Mouse (Mus musculus) right cerebral cortex, postnatal 36 days (tissue): ENCODE measurements around the gene Hspbp1.

ENCODE experiments used
- DNase-seq, 2 experiments: peaks; one replicate each; pipeline ENCODE4 v3.0.0; 2022; ENCODE audit warnings: low spot score in 2 of 2, mixed read lengths in 1 of 2

Hspbp1 gene

DNA sequence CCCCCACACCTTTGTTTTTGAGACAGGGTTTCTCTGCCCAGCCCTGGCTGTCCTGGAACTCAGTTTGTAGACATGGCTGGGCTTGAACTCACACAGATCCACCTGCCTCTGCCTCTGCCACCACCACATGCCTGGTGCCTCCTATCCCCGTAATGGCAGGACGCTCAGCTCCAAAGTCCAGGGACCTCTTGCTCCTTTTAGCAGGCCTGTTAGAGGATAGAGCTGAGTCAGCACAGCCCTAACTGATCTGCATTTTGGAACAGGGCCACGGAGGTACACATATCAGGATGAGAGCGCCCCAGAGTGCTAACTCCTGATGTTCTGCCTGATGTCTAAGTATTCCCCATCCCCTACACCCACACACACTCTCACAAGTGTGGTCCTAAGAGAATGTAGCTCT lies 53.8 kb downstream of the Hspbp1 start, which contains the start of gene Tmem86b:
Gene Tmem86b (minus strand): TSS at position 392 of the 400 bp plus-strand sequence.
- no peak for DNase-seq

DNA sequence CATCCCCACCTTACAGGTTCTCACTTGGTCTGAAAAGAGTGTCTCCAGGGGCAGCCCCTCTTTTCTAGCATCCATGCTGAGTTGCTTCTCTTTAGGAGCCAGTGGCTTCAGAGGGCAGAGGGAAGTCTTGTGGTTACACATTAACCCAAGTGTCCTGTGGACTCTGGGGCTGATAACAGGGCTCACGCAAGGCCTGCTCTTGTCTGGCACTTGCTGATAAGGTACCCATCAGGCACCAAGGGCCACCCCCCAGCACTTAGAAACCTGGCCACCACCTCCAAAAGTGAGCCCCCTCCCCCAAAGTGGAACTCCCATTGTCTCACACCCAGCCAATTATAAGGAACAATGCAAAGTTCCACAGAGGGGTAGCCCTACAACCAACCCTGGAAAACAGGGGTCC lies 54.7 kb downstream of the Hspbp1 start:
- DNase-seq = no peak

DNA sequence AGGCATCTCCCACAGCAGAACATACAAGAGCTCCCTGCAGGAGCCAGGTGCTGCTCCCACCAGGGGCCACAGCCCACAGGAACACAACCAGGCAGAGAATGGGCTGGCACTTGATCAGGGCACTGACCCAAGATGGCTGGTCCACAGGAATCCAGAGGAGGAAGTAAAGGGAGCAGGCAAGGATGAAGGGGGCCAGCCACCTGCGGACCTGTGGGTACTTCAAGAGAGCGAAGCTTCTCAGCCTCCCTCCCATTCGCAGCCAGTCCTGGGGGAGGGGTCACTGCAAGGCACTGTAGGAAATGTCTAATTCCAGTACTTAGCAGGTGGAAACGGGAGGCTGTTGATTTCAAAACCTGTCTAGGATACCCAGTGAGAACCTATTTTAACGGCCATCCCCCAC lies 55.3 kb downstream of the Hspbp1 start:
- no peak for DNase-seq

DNA sequence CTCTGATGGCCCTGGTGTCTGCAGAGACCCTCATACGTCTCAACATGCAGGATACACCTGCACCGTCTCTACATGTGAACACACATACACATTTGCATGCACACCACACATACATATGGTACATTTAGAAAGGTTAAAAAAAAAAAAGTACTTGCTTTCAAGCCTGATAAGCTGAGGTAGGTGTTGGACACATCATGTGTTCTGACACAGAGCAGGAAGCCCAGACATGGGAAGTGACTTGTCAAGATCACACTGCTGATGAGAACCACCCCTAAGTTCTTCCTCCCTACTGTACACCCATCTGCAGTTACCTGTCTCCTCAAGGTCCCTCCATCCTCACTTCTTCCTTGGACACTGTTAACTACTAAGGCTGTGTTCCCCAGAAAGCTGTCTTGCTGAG lies 58.9 kb downstream of the Hspbp1 start:
- no peak for DNase-seq

DNA sequence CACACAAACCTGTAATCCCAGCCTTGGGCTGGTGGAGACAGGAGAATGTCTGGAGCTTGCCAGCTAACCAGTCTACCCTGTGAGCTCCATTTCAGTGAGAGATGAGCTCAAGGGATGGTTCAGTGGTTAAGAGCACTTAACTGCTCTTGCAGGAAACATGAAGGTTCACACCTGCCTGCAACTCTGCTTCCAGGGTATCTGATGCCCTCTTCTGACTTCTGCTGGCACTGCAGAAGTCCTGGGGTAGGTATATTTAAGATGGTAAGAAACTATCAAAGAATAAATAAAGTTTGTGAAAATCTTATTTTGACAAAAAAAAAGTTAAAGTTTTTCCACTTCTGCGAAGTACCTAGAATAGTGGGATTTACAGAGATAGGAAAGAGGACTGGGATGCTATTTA lies 60.5 kb downstream of the Hspbp1 start:
- DNase-seq = no peak

DNA sequence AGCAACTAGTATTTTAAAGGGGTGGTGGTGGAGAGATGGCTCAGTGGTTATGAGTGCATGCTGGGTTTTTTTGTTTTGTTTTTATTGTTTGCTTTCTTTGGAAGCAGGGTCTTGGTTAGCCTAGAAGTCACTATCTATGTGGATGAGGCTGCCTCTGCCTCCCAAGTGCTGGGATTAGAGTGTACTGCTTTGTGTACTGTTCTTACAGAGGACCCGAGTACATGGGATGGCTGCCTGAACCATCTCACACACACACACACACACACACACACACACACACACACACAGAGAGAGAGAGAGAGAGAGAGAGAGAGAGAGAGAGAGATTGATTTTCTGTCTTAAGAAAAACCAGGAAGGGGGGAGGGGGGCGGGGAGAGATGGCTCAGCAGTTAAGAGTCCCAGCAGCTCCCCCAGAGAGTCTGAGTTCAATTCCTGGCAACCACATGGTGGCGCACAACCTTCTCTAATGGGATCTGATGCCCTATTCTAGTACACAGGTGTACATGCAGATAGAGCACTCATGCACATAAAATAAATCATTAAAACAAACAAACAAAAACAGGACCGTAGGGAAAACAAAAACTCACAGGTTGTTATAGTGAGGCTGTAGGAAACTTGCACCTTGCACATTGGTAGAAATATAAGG lies 61.2 kb downstream of the Hspbp1 start:
- DNase-seq = no peak

DNA sequence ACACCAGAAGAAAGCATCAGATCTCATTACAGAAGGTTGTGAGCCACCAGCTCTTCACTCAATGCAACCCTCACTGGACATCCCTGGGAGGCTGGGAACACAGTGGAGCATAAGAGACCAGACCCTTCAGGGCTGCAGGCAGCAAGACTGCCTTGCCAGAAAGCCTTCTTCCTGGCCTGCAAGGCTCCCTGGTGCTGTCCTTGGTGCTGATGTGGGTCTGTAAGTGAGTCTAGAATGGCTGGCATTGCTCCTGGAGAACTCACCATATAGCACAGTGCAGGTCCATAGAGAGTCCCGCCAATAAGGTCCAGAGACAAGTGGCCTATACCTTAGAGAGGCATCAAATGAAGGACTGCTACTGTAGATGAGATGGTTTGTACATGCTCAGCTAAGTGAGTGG lies 64.9 kb downstream of the Hspbp1 start:
- no peak for DNase-seq

DNA sequence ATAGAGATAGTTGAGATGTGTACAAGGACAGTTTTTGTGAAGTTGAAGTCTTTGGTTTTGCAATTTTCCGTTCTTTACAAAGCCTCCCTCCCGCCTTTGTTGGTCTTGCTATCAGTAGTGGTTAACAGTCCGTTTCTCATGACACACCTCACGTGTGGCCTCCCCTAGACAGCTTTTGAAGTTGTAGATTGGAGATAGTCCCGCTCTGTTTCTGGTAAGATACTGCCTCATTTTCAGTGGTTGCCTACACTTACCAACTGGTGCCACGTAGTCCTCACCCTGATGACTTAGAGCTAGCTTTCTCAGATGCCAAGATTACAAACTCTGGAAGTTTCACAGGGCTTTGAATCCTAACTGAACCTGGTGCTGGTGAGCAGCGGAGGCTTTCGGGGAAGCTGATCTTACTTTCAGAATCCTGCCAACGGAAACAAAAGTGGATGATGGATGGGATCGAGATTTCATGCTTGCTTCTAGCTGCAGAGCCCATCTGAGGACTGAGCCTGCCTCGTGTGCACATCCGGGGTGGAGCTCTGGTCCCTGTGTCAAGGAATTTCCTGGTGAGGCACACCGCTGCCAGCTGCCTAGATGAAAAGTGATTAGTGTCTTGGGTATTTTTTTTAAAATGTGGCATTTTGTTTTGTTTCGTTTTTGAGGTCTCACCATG lies 71.0 kb downstream of the Hspbp1 start:
- DNase-seq = no peak

DNA sequence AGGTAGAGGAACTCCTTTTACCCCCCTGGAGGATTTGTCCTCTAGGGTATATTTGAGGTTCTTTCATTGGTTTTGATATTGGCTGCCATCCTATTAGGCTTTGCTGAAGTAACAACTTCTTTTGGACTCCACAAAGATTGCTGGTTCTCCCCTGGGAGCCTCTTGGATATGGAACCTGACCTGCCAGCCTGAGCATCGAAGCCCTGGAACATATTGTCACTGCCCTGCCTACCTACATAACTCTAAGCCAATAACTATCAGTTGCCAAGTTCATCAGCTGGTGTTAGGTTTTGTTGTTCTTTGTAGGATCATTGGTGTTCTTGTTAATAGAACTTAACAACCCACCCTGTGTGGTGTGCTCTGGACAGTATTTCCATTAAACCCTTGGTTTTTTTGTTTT lies 71.9 kb downstream of the Hspbp1 start:
- DNase-seq = no peak

DNA sequence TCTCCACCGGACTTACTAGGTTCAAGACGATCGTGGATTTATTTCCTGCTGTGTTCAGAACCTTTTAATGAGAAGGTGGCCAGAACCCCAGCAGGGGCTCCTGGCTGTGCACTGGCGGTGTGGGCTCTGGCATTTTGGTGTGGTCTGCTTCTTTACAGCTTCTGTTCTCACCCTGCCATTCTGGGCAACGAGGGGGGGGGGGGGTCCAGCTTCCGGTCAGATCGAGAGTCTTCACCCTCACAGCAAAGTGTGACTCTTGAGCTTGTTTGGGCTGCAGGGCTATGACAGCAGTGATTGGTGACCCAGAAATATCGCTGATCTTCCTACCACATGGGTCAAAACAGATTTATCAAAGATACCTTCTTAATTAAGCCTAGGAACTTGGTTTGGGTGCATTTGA lies 72.5 kb downstream of the Hspbp1 start:
- DNase-seq = no peak

DNA sequence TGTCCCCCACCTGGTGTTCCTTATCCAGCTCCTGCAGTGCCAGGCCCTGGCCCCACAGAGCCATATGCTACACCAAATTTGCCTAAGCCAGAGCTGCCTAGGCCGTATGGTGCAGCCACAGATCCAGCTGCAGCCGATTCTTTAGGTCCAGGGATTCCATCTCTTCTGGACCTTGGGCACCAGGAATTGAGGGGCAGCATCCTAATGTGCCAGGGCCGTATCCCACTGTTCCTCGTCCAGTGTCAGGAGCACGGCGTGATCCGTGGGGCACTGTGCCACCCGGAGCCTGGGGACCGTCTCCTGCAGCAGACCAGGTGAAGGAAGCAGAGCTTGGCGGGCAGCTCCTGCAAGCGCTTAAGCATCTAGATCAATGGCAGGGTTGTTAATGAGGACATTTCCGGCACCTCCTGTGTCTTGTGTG lies 72.9 kb downstream of the Hspbp1 start:
- DNase-seq = no peak

DNA sequence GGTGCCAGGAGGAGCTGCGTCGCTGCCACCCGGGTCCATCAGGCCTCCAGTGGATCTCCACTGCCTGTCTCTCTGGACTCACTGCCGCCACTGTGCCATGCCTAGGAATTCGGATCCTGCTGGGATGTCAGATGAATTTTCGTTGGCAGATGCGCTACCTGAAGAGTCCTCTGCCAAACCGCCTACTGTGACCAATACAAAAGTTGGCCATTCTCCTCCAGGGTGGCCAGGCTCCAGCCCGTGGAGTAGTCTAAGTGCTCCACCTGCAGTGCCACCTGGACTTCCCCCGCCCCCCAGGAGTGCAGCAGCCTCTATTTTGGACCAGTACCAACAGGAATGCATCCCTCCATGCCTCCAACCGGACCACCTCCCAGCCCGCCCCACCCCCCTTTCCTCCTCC lies 73.4 kb downstream of the Hspbp1 start:
- DNase-seq = no peak
